Mouse (Mus musculus) ES-Bruce4 (cell line): ENCODE measurements around the gene Hemk1.

Source experiments
- CTCF ChIP-seq: IDR thresholded peaks from one replicate; pipeline ENCODE4 v1.8.1; 2011; ENCODE audit warnings: low read depth, low read length
- POLR2A ChIP-seq: IDR thresholded peaks from one replicate; pipeline ENCODE4 v1.8.1; 2011; ENCODE audit warnings: low read length; ENCODE audit not compliant: insufficient read depth

GRCm38 (mm10) chr9:107280322-107281027, 57.7 kb downstream of the Hemk1 start:
- TF ChIP-seq POLR2A, result no peak
- no peak for TF ChIP-seq CTCF
